Mouse (Mus musculus) embryonic facial prominence, embryonic 11.5 days (tissue): Measurements from ENCODE around the gene B3gat1. TPM values are rescaled to one million over a fixed set of nuclear protein-coding genes. Genes with fewer than 3 reads are reported as not detected.

Experiments
- ATAC-seq: fragments of 200-750 bp; cut with Nextera tagmentation; replicated peaks from 2 replicates; pipeline ENCODE4 v1.8.0; 2017; ENCODE audit warnings: low read depth; ENCODE audit not compliant: insufficient number of reproducible peaks, low FRiP score, low TSS enrichment
- DNase-seq: peaks from one replicate; pipeline ENCODE4 v3.0.0-alpha.2; 2015; ENCODE audit warnings: low spot score
- H3K27ac ChIP-seq: fragments of 300-500 bp; sonication (generic); replicated peaks from 2 replicates; pipeline ENCODE4 v1.5.1; 2014; ENCODE audit warnings: mild to moderate bottlenecking, low read depth, low read length, control low read depth
- H3K27me3 ChIP-seq: fragments of 300-500 bp; sonication (generic); 2 replicates; pipeline ENCODE4 v1.6.1; 2014; ENCODE audit warnings: mild to moderate bottlenecking, low read length, moderate library complexity, mixed read lengths; ENCODE audit not compliant: control insufficient read depth, insufficient read depth
- H3K36me3 ChIP-seq: fragments of 300-500 bp; sonication (generic); replicated peaks from 2 replicates; pipeline ENCODE4 v1.6.1; 2014; ENCODE audit warnings: low read depth, mild to moderate bottlenecking, low read length, moderate library complexity, mixed read lengths; ENCODE audit not compliant: control insufficient read depth, insufficient read depth
- H3K4me1 ChIP-seq: fragments of 300-500 bp; sonication (generic); 2 replicates; pipeline ENCODE4 v1.6.1; 2014; ENCODE audit warnings: low read length, mixed read lengths; ENCODE audit not compliant: control insufficient read depth, insufficient read depth
- H3K4me2 ChIP-seq: fragments of 300-500 bp; sonication (generic); 2 replicates; pipeline ENCODE4 v1.6.1; 2014; ENCODE audit warnings: low read depth, mild to moderate bottlenecking, control low read depth, low read length, moderate library complexity
- H3K4me3 ChIP-seq: fragments of 300-500 bp; sonication (generic); 2 replicates; pipeline ENCODE4 v1.5.1; 2014; ENCODE audit warnings: low read depth, low read length, control low read depth
- H3K9ac ChIP-seq: fragments of 300-500 bp; sonication (generic); replicated peaks from 2 replicates; pipeline ENCODE4 v1.6.1; 2014; ENCODE audit warnings: mild to moderate bottlenecking, control low read depth, low read length
- H3K9me3 ChIP-seq: fragments of 300-500 bp; sonication (generic); replicated peaks from 2 replicates; pipeline ENCODE4 v1.6.1; 2016; ENCODE audit warnings: mild to moderate bottlenecking, low read length, inconsistent platforms, mixed read lengths; ENCODE audit not compliant: control insufficient read depth
- WGBS: fragments of 180-500 bp; shearing (Covaris S2); extraction: QIAGEN DNeasy Blood & Tissue Kit; methylation state at CpG from one replicate; pipeline ENCODE4 v1.1.7; 2014; 5-methylcytosine and 5-hydroxymethylcytosine counted together
- polyA plus RNA-seq: library from polyadenylated mRNA; unstranded; fragments of >200 nt; fragmentation: Nextera tagmentation; extraction: Ambion mirVana; gene quantifications from 2 replicates; pipeline ENCODE4 v1.2.1, GENCODE M21; 2014

B3gat1 gene
- polyA plus RNA-seq, 1 experiment from 2014 or later: 1.3 TPM

DNA sequence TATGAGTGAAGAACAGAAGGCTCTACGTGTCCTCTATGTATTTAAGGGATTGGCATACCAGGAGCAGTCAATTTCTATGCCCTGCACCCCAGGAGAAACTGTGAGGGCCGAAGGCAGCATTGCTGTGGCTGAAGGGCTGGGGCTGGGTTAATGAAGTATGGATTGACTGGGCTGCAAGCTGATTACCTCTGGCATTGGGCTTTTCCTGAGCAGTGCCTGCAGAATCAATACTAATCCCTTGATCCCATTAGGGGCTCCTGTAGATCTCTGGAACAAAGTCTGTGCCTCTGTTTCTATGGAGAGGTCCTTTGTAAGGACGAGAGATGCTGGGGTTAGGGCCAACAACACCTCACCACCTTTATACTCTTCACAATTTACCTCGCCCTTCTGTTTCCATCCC, 13.6 kb downstream of the B3gat1 start:
- ATAC-seq (no peak), DNase-seq (no peak)
- WGBS: 29% methylated on average over 4 of the region's 4 CpGs
- no peak overlapping the region for H3K27ac ChIP-seq
- no peaks in the 10 kb centered on the region for H3K36me3 ChIP-seq
- no peak overlapping the region for H3K9ac ChIP-seq
- H3K4me1 ChIP-seq: no peaks in the 10 kb centered on the region
- H3K4me3 ChIP-seq: no peak overlapping the region
- H3K27me3 ChIP-seq: no peaks in the 10 kb centered on the region
- no peaks in the 10 kb centered on the region for H3K9me3 ChIP-seq
- H3K4me2 ChIP-seq: no peak overlapping the region

DNA sequence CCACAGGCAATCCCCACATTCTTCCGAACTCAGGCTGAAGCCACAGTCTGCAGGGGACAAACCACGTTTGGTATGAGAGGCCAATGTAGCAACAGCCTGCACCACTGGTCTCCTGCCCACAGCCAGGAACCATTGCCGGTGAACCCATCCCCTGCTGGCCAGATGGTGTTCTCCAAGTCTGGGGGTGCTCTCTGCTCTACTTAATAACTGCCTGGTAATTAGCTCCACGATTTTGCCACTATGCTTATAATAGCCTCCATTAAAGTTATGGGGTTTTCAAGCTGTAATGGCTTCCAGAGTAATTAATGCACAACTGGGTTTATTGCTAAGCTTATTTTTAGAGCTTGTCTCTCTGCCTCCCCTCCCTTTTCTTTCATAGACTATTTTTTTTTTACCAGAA, 15.4 kb downstream of the B3gat1 start:
- Histone ChIP-seq H3K4me2 (no peak overlapping the region), H3K4me1 (no peaks in the 10 kb centered on the region), H3K27me3 (no peaks in the 10 kb centered on the region), H3K9ac (no peak overlapping the region), H3K4me3 (no peak overlapping the region), H3K36me3 (no peaks in the 10 kb centered on the region), H3K27ac (no peak overlapping the region), H3K9me3 (no peaks in the 10 kb centered on the region)
- no peak for ATAC-seq
- DNase-seq: no peak
- 72% methylated on average over 4 of the region's 4 CpGs for WGBS

DNA sequence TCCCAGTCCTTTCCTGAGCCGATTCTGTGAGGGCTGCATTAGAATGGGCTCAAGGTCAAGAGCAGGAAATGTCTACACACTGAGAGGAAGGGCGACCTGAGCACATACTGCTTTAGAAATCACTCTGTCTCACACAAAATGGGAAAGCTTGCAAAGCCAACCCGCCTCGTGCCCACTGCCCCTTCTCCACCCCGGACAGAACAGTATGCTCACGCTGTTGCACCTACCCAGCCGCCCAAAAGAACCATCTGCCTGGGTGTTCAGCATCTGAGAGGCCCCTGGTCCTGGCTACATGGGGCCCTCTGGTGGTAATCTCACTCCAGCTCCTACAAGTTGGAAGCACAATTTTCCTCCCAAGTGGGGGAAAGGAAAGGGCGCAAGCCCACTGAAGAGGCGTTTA, 26.6 kb downstream of the B3gat1 start:
- no peak overlapping the region for H3K27ac ChIP-seq
- no peaks in the 10 kb centered on the region for H3K9me3 ChIP-seq
- no peaks in the 10 kb centered on the region for H3K36me3 ChIP-seq
- 31% methylated on average over 9 of the region's 9 CpGs for WGBS
- ATAC-seq (no peak), DNase-seq (peak; percentile 51)
- no peak overlapping the region for H3K4me2 ChIP-seq
- no peaks in the 10 kb centered on the region for H3K4me1 ChIP-seq
- H3K4me3 ChIP-seq: no peak overlapping the region
- H3K27me3 ChIP-seq: no peaks in the 10 kb centered on the region
- H3K9ac ChIP-seq: no peak overlapping the region

DNA sequence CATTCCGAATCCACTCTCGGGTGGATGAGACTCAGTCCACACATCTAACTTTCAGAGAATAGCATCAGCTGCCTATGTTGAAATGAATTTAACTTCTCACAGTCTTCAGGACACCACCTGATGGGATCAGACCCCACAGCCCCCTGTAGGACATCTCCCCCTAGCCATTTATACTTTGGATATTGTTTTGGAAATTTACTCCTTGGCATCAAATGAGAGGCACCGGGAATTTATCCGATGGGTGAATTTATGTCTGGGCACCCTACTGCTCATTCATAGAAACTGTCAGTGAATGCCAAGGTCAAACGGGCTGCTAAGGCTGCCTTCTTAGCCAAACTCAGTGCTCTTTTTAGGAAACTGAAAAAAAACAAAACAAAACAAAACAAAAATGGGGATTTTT, 27.0 kb downstream of the B3gat1 start:
- no peaks in the 10 kb centered on the region for H3K4me1 ChIP-seq
- H3K4me2 ChIP-seq: no peak overlapping the region
- DNase-seq (no peak), ATAC-seq (no peak)
- WGBS: 74% methylated on average over 5 of the region's 5 CpGs
- no peak overlapping the region for H3K27ac ChIP-seq
- H3K9me3 ChIP-seq: no peaks in the 10 kb centered on the region
- no peaks in the 10 kb centered on the region for H3K27me3 ChIP-seq
- no peak overlapping the region for H3K4me3 ChIP-seq
- no peaks in the 10 kb centered on the region for H3K36me3 ChIP-seq
- no peak overlapping the region for H3K9ac ChIP-seq

DNA sequence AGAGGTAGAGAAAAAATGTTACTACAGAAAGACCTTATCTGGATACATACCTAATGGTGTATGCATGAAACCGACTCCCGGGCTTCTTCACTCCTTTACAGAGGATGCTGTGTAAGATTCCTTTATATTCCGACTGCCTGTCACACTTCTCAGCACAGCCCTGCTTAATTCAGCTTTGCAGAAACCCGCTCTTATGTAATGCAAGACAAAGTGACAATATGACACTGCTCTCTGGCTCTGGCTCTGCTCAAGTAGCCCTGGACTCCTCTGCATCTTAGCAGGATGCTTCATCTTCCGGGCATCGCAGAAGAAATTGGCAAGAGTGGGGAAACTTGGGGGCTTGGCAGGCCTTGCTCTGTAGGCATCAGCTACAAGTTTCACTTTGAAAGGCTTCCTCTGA, 28.9 kb downstream of the B3gat1 start:
- 87% methylated on average over 6 of the region's 6 CpGs for WGBS
- no peak overlapping the region for H3K9ac ChIP-seq
- no peak overlapping the region for H3K4me3 ChIP-seq
- no peak overlapping the region for H3K4me2 ChIP-seq
- no peaks in the 10 kb centered on the region for H3K36me3 ChIP-seq
- no peak for DNase-seq
- H3K9me3 ChIP-seq: no peaks in the 10 kb centered on the region
- H3K27me3 ChIP-seq: no peaks in the 10 kb centered on the region
- H3K27ac ChIP-seq: no peak overlapping the region
- no peak for ATAC-seq
- no peaks in the 10 kb centered on the region for H3K4me1 ChIP-seq

DNA sequence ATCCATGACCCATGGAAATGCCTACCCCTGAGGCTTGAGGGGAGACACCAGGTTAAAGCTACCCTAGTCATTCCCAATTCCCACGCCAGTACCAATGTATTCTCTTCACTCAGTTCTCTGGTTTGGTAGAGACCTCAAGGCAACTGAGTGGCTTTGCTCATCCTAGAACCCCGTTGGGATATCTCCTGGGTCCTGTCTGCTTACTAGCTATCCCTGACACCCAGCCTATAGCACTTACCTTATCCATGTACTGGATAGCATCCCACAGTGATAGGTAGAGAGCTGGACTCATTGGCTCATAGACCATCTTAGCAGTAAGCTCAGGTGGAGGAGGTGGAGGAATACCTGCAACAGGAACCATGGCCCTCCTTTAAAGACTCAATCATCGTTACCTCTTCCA, 34.7 kb downstream of the B3gat1 start:
- 84% methylated on average over 3 of the region's 3 CpGs for WGBS
- Histone ChIP-seq H3K36me3 (no peaks in the 10 kb centered on the region), H3K9ac (no peak overlapping the region), H3K4me1 (no peaks in the 10 kb centered on the region), H3K4me2 (no peak overlapping the region), H3K4me3 (no peak overlapping the region), H3K27me3 (no peaks in the 10 kb centered on the region), H3K27ac (no peak overlapping the region), H3K9me3 (no peaks in the 10 kb centered on the region)
- ATAC-seq (no peak), DNase-seq (no peak)

DNA sequence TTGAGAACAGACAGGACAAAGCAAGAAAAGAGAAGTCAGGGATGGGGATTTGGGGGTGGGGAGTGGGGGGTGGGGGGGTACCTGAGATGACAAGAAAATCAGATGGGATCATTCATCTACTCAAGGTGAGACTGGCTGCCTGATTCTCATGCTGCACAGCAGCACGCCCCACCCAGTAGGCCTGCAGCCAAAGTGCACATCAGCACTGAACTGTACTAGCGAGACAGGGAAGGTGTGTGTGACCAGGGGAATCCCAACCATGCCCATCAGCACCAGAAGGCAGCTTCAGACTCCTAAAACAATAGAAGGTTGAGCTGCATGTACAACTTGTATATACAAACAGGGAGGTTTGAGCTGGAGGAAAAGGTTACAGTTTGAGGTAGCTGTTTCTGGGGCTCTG, 42.2 kb downstream of the B3gat1 start:
- no peak overlapping the region for H3K4me2 ChIP-seq
- WGBS: 84% methylated on average over 2 of the region's 2 CpGs
- ATAC-seq: no peak
- H3K4me1 ChIP-seq: no peaks in the 10 kb centered on the region
- no peaks in the 10 kb centered on the region for H3K9me3 ChIP-seq
- no peak overlapping the region for H3K4me3 ChIP-seq
- no peaks in the 10 kb centered on the region for H3K27me3 ChIP-seq
- H3K36me3 ChIP-seq: no peaks in the 10 kb centered on the region
- no peak for DNase-seq
- H3K27ac ChIP-seq: no peak overlapping the region
- H3K9ac ChIP-seq: no peak overlapping the region

DNA sequence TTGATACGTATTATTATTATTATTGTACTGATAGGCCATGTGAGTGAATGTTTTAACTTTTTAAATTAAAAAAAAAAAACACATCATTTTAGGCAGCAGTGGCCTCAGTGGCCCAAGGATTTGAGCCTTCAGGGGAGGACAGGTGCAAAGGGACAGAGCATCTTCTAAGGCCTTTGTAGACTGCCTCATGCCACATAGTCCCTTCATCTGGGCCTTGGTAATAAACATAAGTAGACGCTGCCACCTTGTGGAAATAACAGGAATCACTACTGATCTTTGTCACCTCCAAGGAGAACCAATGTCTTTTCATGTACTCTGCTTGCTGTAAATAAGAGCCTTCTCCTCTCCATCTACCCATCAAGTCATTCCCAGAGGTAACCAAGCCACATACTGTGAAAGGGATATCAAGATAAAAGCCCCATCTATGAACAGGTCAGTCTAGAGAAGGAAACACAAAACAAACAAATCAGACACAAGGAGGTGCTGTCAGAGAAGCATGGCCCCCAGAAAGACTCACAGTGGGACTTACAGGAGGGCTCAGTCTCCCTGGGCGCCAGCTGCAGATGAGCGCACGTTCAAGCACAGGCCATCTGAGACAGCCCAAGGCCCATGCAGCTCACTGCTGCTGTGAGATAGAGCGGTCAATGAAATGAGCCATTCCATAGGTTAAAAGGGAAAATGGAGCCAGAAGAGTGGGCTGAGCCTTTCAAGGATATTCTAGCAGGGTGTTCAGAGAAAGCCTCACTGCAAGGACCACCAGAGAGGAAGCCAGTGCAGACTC, 42.8 kb downstream of the B3gat1 start:
- Histone ChIP-seq H3K27ac (no peak overlapping the region), H3K27me3 (no peaks in the 10 kb centered on the region), H3K9ac (no peak overlapping the region), H3K4me1 (no peaks in the 10 kb centered on the region), H3K4me2 (no peak overlapping the region), H3K4me3 (no peak overlapping the region), H3K36me3 (no peaks in the 10 kb centered on the region), H3K9me3 (no peaks in the 10 kb centered on the region)
- ATAC-seq (no peak), DNase-seq (peak; percentile 77)
- 60% methylated on average over 6 of the region's 6 CpGs for WGBS
